Mouse (Mus musculus) urinary bladder, adult 2 months (tissue): ENCODE measurements around the gene Mtx1. TPM values are rescaled to one million over a fixed set of nuclear protein-coding genes. Genes with fewer than 3 reads are reported as not detected.
"Not testable (repeated sequence)": the region's sequence is repeated elsewhere in the genome, so short reads cannot be mapped to it uniquely, and the experiment has no call there.

Experiments used
- DNase-seq: peaks from one replicate; pipeline ENCODE4 v3.0.0; 2022; ENCODE audit warnings: low spot score
- polyA plus RNA-seq: library from polyadenylated mRNA; depleted of rRNA; stranded (reverse); fragments of >200 nt; gene quantifications from 2 replicates; pipeline ENCODE4 v1.2.3, GENCODE M21; 2012

Mtx1 gene
- polyA plus RNA-seq, 1 experiment, result 131 TPM

- no peak for DNase-seq
Measured at GRCm38 (mm10) chr3:89242331-89242895, 15.5 kb upstream of the Mtx1 start.

DNA sequence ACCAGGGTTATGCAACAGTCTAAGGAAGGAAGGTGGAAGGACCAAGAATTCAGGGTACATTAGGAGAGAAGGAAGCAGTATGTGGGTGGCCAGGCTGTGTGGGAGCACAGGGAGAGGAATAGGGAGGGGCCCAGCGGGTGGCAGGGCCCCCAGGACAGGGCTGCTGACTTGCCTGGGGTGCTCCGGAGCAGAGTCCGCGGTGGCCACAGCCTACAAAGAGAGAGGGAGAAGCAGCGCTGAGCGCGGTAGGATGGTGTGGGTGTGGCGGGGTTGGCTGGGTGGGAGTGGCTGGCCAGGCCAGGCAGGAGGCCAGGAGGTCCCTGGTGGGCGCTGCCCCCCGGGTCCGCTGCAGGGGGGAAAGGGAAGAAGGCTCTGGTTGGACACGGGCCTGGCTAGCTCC, 11.6 kb upstream of the Mtx1 start:
- no peak for DNase-seq

DNA sequence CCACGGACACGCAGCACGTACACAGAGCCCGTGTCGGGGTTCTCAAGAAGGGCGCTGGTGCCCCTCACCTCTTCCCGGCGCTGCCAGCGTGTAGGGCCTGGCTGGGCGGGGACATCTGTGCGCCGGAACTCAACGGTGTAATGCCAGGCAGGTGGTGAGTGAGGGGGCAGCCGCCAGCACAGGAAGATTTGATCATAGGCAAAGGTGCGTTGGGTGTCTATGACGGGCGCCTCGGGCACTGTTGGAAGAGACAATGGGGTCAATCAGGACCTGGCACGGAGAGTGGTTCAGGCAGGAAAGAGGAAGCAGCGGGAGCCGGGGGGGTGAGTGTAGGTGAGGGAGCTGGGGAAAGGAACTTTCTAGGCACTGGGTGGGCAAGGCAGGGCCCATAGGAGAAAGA, 10.8 kb upstream of the Mtx1 start:
- no peak for DNase-seq

DNA sequence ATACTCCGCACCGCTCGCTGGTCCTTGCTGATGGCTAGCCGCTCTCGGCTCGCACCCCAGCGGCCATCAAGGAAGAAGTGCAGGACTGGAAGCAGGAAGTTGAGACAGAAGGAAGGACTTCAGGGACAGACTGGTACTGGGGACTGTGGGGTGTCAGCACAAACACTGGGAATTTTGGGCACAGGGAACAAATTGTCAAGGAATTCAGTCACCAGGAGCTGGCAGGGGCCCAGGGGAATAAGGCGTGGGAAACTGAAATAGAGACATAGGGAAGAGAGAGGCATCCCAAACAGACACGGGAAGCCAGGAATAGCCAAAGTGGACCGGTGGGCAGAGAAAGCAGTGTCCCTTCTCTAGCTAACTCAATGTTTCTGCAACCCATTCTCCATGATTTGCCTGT, 9.6 kb upstream of the Mtx1 start:
- no peak for DNase-seq

DNA sequence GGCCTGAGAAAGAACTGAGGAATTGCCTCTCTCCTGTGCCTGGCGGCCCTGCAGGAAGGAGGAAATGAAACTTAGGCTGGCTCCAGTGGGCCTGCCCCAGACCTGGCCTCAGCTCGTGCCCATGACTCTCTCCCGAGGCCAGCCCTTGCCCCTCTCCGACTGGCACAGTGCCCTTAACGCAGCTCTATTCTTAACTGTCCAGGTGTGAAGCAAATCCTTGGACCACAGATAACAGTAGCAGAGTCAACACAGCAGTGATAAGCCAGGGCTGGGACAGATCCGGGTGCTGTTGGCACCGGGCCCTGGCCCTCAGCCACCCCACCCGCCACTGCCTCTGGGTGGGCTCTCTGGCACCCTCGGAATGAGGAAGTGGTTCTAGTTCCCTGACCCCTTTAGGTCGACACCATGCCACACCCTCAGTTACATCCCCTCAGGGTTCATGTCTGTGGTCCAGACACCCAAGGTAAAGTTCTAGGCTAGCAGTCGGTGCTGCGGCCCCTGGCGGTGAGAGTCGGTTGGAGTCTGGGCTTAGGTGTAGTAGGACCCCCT, 6.7 kb upstream of the Mtx1 start:
- DNase-seq, result no peak

DNA sequence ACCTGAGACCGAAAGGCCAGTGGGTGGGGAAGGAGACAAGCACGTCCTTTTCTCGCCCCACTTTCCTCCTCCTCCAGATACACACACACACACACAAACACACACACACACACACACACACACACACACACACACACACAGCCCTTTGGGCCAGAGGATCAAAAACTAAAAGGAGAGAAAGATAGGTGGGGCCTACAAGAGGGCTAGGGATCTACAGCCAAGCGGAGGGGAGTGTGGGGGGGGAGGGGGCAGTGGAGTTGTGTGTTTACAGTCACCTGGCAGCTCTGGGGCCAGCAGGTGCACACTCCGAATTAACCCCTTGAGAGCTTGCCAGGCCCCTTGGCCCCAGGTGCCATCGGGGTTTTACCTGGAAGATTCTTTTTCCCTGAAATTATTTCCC, 5.7 kb upstream of the Mtx1 start:
- DNase-seq, result no peak

- no peak for DNase-seq
Measured at GRCm38 (mm10) chr3:89231772-89232275, 4.9 kb upstream of the Mtx1 start.

- no peak for DNase-seq
Measured at GRCm38 (mm10) chr3:89231345-89231744, 4.5 kb upstream of the Mtx1 start.

DNA sequence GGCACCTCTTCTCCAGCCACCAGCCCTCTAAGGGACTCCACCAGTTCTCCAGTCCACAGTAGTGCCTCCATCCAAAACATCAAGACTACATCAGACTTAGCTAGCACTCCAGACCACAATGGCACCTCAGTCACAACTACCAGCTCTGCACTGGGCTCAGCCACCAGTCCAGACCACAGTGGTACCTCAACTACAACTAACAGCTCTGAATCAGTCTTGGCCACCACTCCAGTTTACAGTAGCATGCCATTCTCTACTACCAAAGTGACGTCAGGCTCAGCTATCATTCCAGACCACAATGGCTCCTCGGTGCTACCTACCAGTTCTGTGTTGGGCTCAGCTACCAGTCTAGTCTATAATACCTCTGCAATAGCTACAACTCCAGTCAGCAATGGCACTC, 3.7 kb upstream of the Mtx1 start:
- DNase-seq, result no peak

DNA sequence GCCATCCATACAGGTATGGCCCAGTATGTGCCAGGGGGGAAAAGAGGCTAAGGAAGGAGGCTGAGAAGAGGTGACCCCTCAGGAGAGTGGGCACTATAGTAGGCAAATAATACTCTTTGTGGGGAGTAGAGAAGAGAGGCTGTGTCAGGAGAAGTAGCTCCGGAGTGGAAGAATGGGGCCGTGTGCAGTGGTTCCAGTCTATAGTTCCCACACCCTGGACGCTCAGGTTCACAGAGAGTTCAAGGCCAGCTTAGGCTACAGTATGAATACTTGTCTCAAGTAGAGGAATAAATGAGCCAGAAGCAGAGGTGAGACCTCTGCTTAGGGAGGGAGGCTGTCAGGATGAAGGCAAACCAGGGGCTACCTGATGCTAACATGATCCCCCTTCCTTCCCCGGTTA, 2.4 kb upstream of the Mtx1 start:
- no peak for DNase-seq

GRCm38 (mm10) chr3:89228836-89229235, 1.9 kb upstream of the Mtx1 start, which contains the start of gene Muc1:
Muc1 (plus strand) TSS chr3:89229057.
- DNase-seq, result no peak

DNA sequence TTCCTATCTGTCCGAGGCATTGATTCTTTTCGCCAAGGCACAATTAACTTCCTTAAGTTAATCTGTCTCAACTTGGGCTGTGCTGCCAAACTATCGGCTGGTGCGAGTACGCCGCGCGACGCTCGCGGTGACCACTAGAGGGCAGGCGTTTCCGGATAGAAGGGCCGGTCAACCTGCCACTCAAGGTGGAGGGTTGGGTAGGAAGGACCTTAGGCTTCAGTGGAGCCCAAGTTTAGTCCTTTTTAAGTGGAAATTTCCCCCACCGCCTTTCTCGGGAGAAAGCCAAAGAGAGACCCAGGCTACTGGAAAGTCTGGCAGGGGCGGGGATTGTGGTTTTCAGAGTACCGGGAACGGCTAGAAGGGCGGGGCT, 1.3 kb upstream of the Mtx1 start:
- peak; percentile 82 for DNase-seq

GRCm38 (mm10) chr3:89227307-89228179, 655 bp upstream of the Mtx1 start:
- DNase-seq, result no peak

GRCm38 (mm10) chr3:89226361-89226760, 527 bp downstream of the Mtx1 start:
- DNase-seq, result no peak

GRCm38 (mm10) chr3:89225918-89226317, 970 bp downstream of the Mtx1 start:
- DNase-seq, result no peak

GRCm38 (mm10) chr3:89225321-89225815, 1.5 kb downstream of the Mtx1 start:
- DNase-seq, result no peak

DNA sequence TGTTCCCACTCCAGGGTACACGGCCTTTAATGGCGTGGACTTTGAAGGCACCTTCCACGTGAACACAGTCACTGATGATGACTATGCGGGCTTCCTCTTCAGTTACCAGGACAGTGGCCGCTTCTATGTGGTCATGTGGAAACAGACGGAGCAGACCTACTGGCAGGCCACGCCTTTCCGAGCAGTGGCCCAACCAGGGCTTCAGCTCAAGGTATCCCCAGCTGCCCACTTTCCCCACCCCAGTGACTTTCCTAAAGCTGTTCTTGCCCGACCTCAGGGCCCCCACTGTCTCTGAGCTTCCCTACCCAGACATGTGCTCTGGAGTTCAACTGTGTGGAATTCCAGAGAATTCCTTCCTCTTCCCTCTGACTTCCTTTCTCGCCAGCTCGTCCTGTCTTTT, 2.1 kb downstream of the Mtx1 start:
- no peak for DNase-seq

DNA sequence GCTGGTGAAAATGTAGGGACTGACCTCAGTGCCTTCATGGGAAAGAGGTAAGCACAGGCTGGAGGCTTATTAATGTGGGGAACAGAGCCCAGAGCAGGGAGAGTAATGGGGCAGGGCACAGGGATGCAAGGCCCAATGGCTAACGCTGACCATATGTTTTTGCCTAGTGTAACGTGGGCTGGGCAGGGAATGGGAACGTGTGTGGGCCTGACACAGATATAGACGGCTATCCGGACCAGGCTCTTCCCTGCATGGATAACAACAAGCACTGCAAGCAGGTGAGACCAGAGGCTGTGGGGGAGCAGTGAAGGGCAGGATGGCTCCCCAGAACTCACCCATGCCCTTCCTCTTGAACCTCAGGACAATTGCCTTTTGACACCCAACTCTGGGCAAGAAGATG, 5.7 kb downstream of the Mtx1 start:
- no peak for DNase-seq

GRCm38 (mm10) chr3:89219546-89219945, 7.3 kb downstream of the Mtx1 start:
- DNase-seq, result no peak

DNA sequence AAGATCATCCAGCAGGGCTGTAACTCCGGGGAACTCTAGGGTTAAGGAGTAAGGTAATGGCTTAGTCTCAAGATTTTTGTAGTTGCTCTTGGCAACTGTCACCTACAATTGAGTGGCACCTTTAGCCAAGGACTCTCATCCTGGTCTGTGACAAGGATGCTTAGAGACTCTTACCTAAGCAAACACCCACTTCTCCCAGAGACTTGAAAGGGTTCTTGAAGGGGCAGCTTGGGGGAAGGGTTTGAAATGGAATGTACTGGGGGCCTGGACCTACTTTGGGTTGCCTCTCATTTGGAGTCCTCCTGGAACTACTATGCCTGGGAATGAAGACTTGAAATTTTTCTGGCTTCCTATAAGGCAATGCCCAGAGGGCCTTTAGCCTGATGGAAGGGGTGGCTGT, 8.6 kb downstream of the Mtx1 start:
- no peak for DNase-seq

- DNase-seq, result not testable (repeated sequence)
Measured at GRCm38 (mm10) chr3:89216407-89216806, 10.5 kb downstream of the Mtx1 start.

GRCm38 (mm10) chr3:89215853-89216252, 11.0 kb downstream of the Mtx1 start:
- peak; percentile 62 for DNase-seq
